Mouse (Mus musculus) forebrain, embryonic 11.5 days (tissue): ENCODE measurements around the gene Ggact. TPM values are rescaled to one million over a fixed set of nuclear protein-coding genes. Genes with fewer than 3 reads are reported as not detected.

Experiments used
- ATAC-seq: fragments of 200-750 bp; cut with Nextera tagmentation; replicated peaks from 2 replicates; pipeline ENCODE4 v1.8.0; 2017; ENCODE audit warnings: moderate TSS enrichment; ENCODE audit not compliant: low FRiP score
- DNase-seq: peaks from one replicate; pipeline ENCODE4 v3.0.0-alpha.2; 2017; ENCODE audit warnings: low spot score
- H3K27ac ChIP-seq: fragments of 300-500 bp; sonication (generic); 2 replicates; pipeline ENCODE4 v1.5.1; 2014; ENCODE audit warnings: low read depth, low read length
- H3K27me3 ChIP-seq: fragments of 300-500 bp; sonication (generic); 2 replicates; pipeline ENCODE4 v1.6.1; 2014; ENCODE audit warnings: mild to moderate bottlenecking, low read length, mixed read lengths; ENCODE audit not compliant: control insufficient read depth, insufficient read depth
- H3K36me3 ChIP-seq: fragments of 300-500 bp; sonication (generic); 2 replicates; pipeline ENCODE4 v1.6.1; 2014; ENCODE audit warnings: mild to moderate bottlenecking, low read length, moderate library complexity, mixed read lengths; ENCODE audit not compliant: control insufficient read depth, insufficient read depth
- H3K4me1 ChIP-seq: fragments of 300-500 bp; sonication (generic); replicated peaks from 2 replicates; pipeline ENCODE4 v1.6.1; 2014; ENCODE audit warnings: low read length, mixed read lengths; ENCODE audit not compliant: control insufficient read depth, insufficient read depth
- H3K4me2 ChIP-seq: fragments of 300-500 bp; sonication (generic); 2 replicates; pipeline ENCODE4 v1.6.1; 2014; ENCODE audit warnings: low read depth, mild to moderate bottlenecking, low read length, moderate library complexity, mixed read lengths; ENCODE audit not compliant: severe bottlenecking
- H3K4me3 ChIP-seq: fragments of 300-500 bp; sonication (generic); 2 replicates; pipeline ENCODE4 v1.5.1; 2014; ENCODE audit warnings: low read depth, low read length
- H3K9ac ChIP-seq: fragments of 300-500 bp; sonication (generic); 2 replicates; pipeline ENCODE4 v1.6.1; 2014; ENCODE audit warnings: low read length
- H3K9me3 ChIP-seq: fragments of 300-500 bp; sonication (generic); 2 replicates; pipeline ENCODE4 v1.6.1; 2016; ENCODE audit warnings: low read length, mixed read lengths; ENCODE audit not compliant: control insufficient read depth
- WGBS: fragments of 180-500 bp; shearing (Covaris S2); extraction: QIAGEN DNeasy Blood & Tissue Kit; methylation state at CpG from one replicate; pipeline ENCODE4 v1.1.7; 2014; 5-methylcytosine and 5-hydroxymethylcytosine counted together
- polyA plus RNA-seq: library from polyadenylated mRNA; unstranded; fragments of >200 nt; fragmentation: Nextera tagmentation; extraction: Ambion mirVana; gene quantifications from 2 replicates; pipeline ENCODE4 v1.2.1, GENCODE M21; 2014

Gene Ggact
- polyA plus RNA-seq, 1 experiment from 2014 or later, result 5.9 TPM

- ATAC-seq, result no peak
- no peak for DNase-seq
- Histone ChIP-seq H3K4me3 (no peak overlapping the region), H3K4me2 (no peak overlapping the region), H3K27me3 (no peaks in the 10 kb centered on the region), H3K9ac (no peak overlapping the region), H3K36me3 (no peaks in the 10 kb centered on the region), H3K27ac (no peak overlapping the region), H3K4me1 (no peaks in the 10 kb centered on the region), H3K9me3 (no peaks in the 10 kb centered on the region)
- 94% methylated on average over 1 of the region's 1 CpGs for WGBS
Measured at GRCm38 (mm10) chr14:122905007-122905406, 8.6 kb downstream of the Ggact start.

GRCm38 (mm10) chr14:122903923-122904351, 9.6 kb downstream of the Ggact start:
- no peaks in the 10 kb centered on the region for H3K36me3 ChIP-seq
- 62% methylated on average over 2 of the region's 2 CpGs for WGBS
- H3K4me3 ChIP-seq, result no peak overlapping the region
- H3K27me3 ChIP-seq, result no peaks in the 10 kb centered on the region
- no peak overlapping the region for H3K27ac ChIP-seq
- DNase-seq (no peak), ATAC-seq (no peak)
- H3K9me3 ChIP-seq, result no peaks in the 10 kb centered on the region
- no peak overlapping the region for H3K9ac ChIP-seq
- no peaks in the 10 kb centered on the region for H3K4me1 ChIP-seq
- no peak overlapping the region for H3K4me2 ChIP-seq

GRCm38 (mm10) chr14:122902884-122903283, 10.7 kb downstream of the Ggact start:
- no peak overlapping the region for H3K4me2 ChIP-seq
- no peak overlapping the region for H3K4me3 ChIP-seq
- 82% methylated on average over 4 of the region's 4 CpGs for WGBS
- H3K9me3 ChIP-seq, result no peaks in the 10 kb centered on the region
- no peak for ATAC-seq
- no peaks in the 10 kb centered on the region for H3K36me3 ChIP-seq
- no peak for DNase-seq
- H3K27me3 ChIP-seq, result no peaks in the 10 kb centered on the region
- no peak overlapping the region for H3K9ac ChIP-seq
- no peaks in the 10 kb centered on the region for H3K4me1 ChIP-seq
- H3K27ac ChIP-seq, result no peak overlapping the region

- no peaks in the 10 kb centered on the region for H3K36me3 ChIP-seq
- WGBS, result 73% methylated on average over 2 of the region's 2 CpGs
- H3K9me3 ChIP-seq, result no peaks in the 10 kb centered on the region
- no peak overlapping the region for H3K4me3 ChIP-seq
- ATAC-seq, result no peak
- no peak overlapping the region for H3K4me2 ChIP-seq
- no peak overlapping the region for H3K27ac ChIP-seq
- no peak for DNase-seq
- no peaks in the 10 kb centered on the region for H3K4me1 ChIP-seq
- no peak overlapping the region for H3K9ac ChIP-seq
- H3K27me3 ChIP-seq, result no peaks in the 10 kb centered on the region
Measured at GRCm38 (mm10) chr14:122902136-122902535, 11.4 kb downstream of the Ggact start.

- Histone ChIP-seq H3K4me1 (no peaks in the 10 kb centered on the region), H3K9ac (no peak overlapping the region), H3K4me2 (no peak overlapping the region), H3K36me3 (no peaks in the 10 kb centered on the region), H3K4me3 (no peak overlapping the region), H3K27me3 (no peaks in the 10 kb centered on the region), H3K27ac (no peak overlapping the region), H3K9me3 (no peaks in the 10 kb centered on the region)
- DNase-seq (no peak), ATAC-seq (no peak)
- 89% methylated on average over 2 of the region's 2 CpGs for WGBS
Measured at GRCm38 (mm10) chr14:122901715-122902114, 11.8 kb downstream of the Ggact start.

- H3K4me3 ChIP-seq, result no peak overlapping the region
- H3K4me1 ChIP-seq, result no peaks in the 10 kb centered on the region
- H3K27ac ChIP-seq, result no peak overlapping the region
- no peak overlapping the region for H3K4me2 ChIP-seq
- no peak for DNase-seq
- WGBS, result 85% methylated on average over 3 of the region's 3 CpGs
- ATAC-seq, result no peak
- H3K9me3 ChIP-seq, result no peaks in the 10 kb centered on the region
- H3K27me3 ChIP-seq, result no peaks in the 10 kb centered on the region
- no peaks in the 10 kb centered on the region for H3K36me3 ChIP-seq
- H3K9ac ChIP-seq, result no peak overlapping the region
Measured at GRCm38 (mm10) chr14:122901177-122901576, 12.4 kb downstream of the Ggact start.

GRCm38 (mm10) chr14:122900679-122901078, 12.9 kb downstream of the Ggact start:
- no peak overlapping the region for H3K4me2 ChIP-seq
- H3K27ac ChIP-seq, result no peak overlapping the region
- H3K4me3 ChIP-seq, result no peak overlapping the region
- H3K9ac ChIP-seq, result no peak overlapping the region
- H3K27me3 ChIP-seq, result no peaks in the 10 kb centered on the region
- no peaks in the 10 kb centered on the region for H3K36me3 ChIP-seq
- ATAC-seq, result no peak
- DNase-seq, result no peak
- no peaks in the 10 kb centered on the region for H3K4me1 ChIP-seq
- no peaks in the 10 kb centered on the region for H3K9me3 ChIP-seq

- Histone ChIP-seq H3K27me3 (no peaks in the 10 kb centered on the region), H3K36me3 (no peaks in the 10 kb centered on the region), H3K9ac (no peak overlapping the region), H3K9me3 (no peaks in the 10 kb centered on the region), H3K27ac (no peak overlapping the region), H3K4me3 (no peak overlapping the region), H3K4me1 (no peaks in the 10 kb centered on the region), H3K4me2 (no peak overlapping the region)
- no peak for DNase-seq
- ATAC-seq, result no peak
Measured at GRCm38 (mm10) chr14:122898550-122898949, 15.0 kb downstream of the Ggact start.

- no peak for DNase-seq
- H3K4me3 ChIP-seq, result no peak overlapping the region
- H3K9ac ChIP-seq, result no peak overlapping the region
- H3K36me3 ChIP-seq, result no peaks in the 10 kb centered on the region
- H3K4me1 ChIP-seq, result no peaks in the 10 kb centered on the region
- ATAC-seq, result no peak
- H3K27me3 ChIP-seq, result no peaks in the 10 kb centered on the region
- H3K27ac ChIP-seq, result no peak overlapping the region
- no peaks in the 10 kb centered on the region for H3K9me3 ChIP-seq
- H3K4me2 ChIP-seq, result no peak overlapping the region
- whole genome bisulfite sequencing, result 90% methylated on average over 1 of the region's 1 CpGs
Measured at GRCm38 (mm10) chr14:122896106-122896505, 17.5 kb downstream of the Ggact start.
